Mouse (Mus musculus): ENCODE results near the gene C2cd4b. TPM values are rescaled to one million over a fixed set of nuclear protein-coding genes. Genes with fewer than 3 reads are reported as not detected.

C2cd4b gene
- polyA plus RNA-seq, 1 experiment from 2014 or later = 0.15 TPM

GRCm38 (mm10) chr9:67778553-67778952, 19.3 kb downstream of the C2cd4b start:
- Histone ChIP-seq H3K9ac (no peak overlapping the region), H3K9me3 (0 out of 2 replicates have a peak, but pooled peaks cover 3% of the 10 kb centered on the region), H3K27me3 (no peaks in the 10 kb centered on the region; the same call in 1 of the 2 replicates), H3K4me1 (0 out of 2 replicates have a peak, but pooled peaks cover 2% of the 10 kb centered on the region), H3K4me3 (no peak overlapping the region), H3K27ac (no peak overlapping the region), H3K4me2 (no peak overlapping the region), H3K36me3 (no peaks in the 10 kb centered on the region)
- WGBS = 44% methylated on average over 8 of the region's 8 CpGs
- no peak for ATAC-seq (ENCODE audit: insufficient number of reproducible peaks, insufficient read depth, low FRiP score, low TSS enrichment, low read depth)

DNA sequence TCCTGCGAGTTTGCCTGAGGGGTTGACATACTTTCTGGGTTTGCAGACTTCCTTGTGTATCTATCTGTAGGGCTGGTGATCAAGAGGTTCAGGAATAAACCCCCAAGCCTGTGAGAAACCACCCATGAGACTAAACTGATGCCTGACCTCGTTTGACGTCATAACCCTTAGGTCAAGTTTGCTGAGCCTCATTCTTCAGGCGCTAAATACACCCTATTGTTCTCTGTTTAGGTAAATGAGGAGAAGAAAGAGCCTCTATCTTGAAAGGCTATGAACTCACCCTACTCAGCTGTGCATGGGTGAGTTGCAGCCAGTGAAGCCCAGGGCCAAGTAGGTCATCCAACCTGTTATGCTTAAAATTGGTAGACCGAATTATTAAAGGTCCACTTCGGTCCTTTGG, 23.5 kb downstream of the C2cd4b start:
- Histone ChIP-seq H3K27ac (no peak overlapping the region), H3K4me2 (no peak overlapping the region), H3K4me1 (0 out of 2 replicates have a peak, but pooled peaks cover 2% of the 10 kb centered on the region), H3K27me3 (no peaks in the 10 kb centered on the region; the same call in 1 of the 2 replicates), H3K36me3 (no peaks in the 10 kb centered on the region), H3K4me3 (no peak overlapping the region), H3K9me3 (peaks cover 4% of the 10 kb centered on the region; the same call in 1 of the 2 replicates), H3K9ac (no peak overlapping the region)
- 67% methylated on average over 6 of the region's 6 CpGs for WGBS
- no peak for ATAC-seq (ENCODE audit: insufficient number of reproducible peaks, insufficient read depth, low FRiP score, low TSS enrichment, low read depth)

DNA sequence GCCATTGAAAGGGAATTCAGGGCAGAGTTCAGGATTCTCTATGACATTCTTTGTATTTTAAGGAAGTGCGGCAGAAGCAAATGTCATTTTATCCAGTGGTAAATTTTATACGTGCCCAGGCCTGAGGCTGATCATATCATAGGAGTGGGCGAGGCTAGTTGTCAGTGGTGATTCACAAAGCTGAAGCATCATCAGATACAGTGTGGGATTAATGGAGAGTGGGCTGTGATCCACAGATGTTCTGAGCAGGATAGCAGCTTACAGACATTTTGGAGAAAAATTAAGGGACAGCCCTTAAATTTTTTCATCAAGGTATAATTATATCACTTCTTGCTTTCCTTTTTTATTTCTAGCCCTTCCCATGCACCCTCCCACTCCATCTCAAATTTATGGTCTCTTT, 24.2 kb downstream of the C2cd4b start:
- Histone ChIP-seq H3K4me3 (no peak overlapping the region), H3K9me3 (peaks cover 4% of the 10 kb centered on the region; the same call in 1 of the 2 replicates), H3K4me1 (0 out of 2 replicates have a peak, but pooled peaks cover 2% of the 10 kb centered on the region), H3K9ac (no peak overlapping the region), H3K27me3 (no peaks in the 10 kb centered on the region; the same call in 1 of the 2 replicates), H3K4me2 (no peak overlapping the region), H3K27ac (no peak overlapping the region), H3K36me3 (no peaks in the 10 kb centered on the region)
- ATAC-seq (ENCODE audit: insufficient number of reproducible peaks, insufficient read depth, low FRiP score, low TSS enrichment, low read depth) = no peak
- 78% methylated on average over 3 of the region's 3 CpGs for WGBS

GRCm38 (mm10) chr9:67783925-67784324, 24.7 kb downstream of the C2cd4b start:
- H3K27me3 ChIP-seq = no peaks in the 10 kb centered on the region; the same call in 1 of the 2 replicates
- no peaks in the 10 kb centered on the region for H3K4me1 ChIP-seq
- H3K27ac ChIP-seq = no peak overlapping the region
- peaks cover 4% of the 10 kb centered on the region; the same call in 1 of the 2 replicates for H3K9me3 ChIP-seq
- no peak overlapping the region for H3K4me2 ChIP-seq
- ATAC-seq (ENCODE audit: insufficient number of reproducible peaks, insufficient read depth, low FRiP score, low TSS enrichment, low read depth) = no peak
- no peak overlapping the region for H3K4me3 ChIP-seq
- H3K9ac ChIP-seq = no peak overlapping the region
- H3K36me3 ChIP-seq = no peaks in the 10 kb centered on the region

DNA sequence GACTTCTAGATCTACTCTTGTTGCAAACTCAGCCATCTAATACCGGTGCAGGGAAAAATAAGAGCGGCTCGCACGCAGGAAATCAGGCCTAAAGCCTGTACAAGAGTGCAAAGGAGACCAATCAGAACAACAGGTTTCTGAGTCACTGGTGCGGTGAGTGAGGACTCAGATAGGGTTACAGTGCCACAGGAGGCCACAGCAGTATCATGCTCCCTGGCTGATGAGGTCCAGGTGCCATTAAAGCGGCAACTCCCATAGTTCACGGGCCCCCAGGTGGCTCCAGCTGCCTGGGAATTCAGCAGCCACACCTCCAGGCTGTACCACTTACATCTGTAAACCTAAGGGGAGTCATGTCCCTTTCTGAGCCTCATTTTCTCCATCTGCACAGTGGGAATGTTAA, 27.1 kb downstream of the C2cd4b start:
- Histone ChIP-seq H3K4me3 (no peak overlapping the region), H3K9ac (no peak overlapping the region), H3K36me3 (no peaks in the 10 kb centered on the region), H3K27me3 (no peaks in the 10 kb centered on the region; the same call in 1 of the 2 replicates), H3K27ac (no peak overlapping the region), H3K4me2 (no peak overlapping the region), H3K4me1 (no peaks in the 10 kb centered on the region), H3K9me3 (peaks cover 4% of the 10 kb centered on the region; the same call in 1 of the 2 replicates)
- WGBS = 53% methylated on average over 7 of the region's 7 CpGs
- ATAC-seq (ENCODE audit: insufficient number of reproducible peaks, insufficient read depth, low FRiP score, low TSS enrichment, low read depth) = no peak

- WGBS = 69% methylated on average over 6 of the region's 6 CpGs
- H3K36me3 ChIP-seq = no peaks in the 10 kb centered on the region
Measured at GRCm38 (mm10) chr9:67787671-67788070, 28.4 kb downstream of the C2cd4b start.

DNA sequence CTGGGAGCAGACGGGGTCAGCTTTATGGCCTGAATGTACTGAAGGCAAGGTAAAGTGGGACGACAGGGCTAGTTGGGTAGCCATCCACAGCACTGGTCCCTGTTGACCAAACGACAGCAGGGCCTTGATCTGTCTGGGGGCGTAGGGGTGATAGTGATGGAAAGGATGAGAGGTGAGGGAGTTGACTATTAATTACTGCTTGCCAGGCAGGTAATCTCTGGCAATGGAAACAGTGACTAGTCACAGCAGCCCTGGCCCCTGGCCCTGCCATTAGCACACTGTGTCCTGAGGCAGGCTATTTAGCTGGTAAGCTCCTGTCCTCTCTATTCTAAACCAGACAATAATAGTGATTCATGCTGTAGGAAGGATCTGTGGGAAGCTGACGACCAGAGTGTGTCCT, 33.2 kb downstream of the C2cd4b start:
- Histone ChIP-seq H3K4me3 (no peak overlapping the region), H3K36me3 (no peaks in the 10 kb centered on the region), H3K4me2 (no peak overlapping the region), H3K27me3 (no peaks in the 10 kb centered on the region), H3K9me3 (no peaks in the 10 kb centered on the region), H3K27ac (no peak overlapping the region), H3K4me1 (peaks cover 14% of the 10 kb centered on the region), H3K9ac (no peak overlapping the region)
- ATAC-seq (ENCODE audit: insufficient number of reproducible peaks, insufficient read depth, low FRiP score, low TSS enrichment, low read depth) = no peak
- WGBS = 64% methylated on average over 5 of the region's 5 CpGs

More at GRCm38 (mm10) chr9:67787671-67788070, 28.4 kb downstream of the C2cd4b start:
- ATAC-seq (ENCODE audit: insufficient number of reproducible peaks, insufficient read depth, low FRiP score, low TSS enrichment, low read depth) = no peak
- Histone ChIP-seq H3K9me3 (peaks cover 4% of the 10 kb centered on the region; the same call in 1 of the 2 replicates), H3K4me1 (no peaks in the 10 kb centered on the region), H3K27me3 (no peaks in the 10 kb centered on the region), H3K9ac (no peak overlapping the region), H3K4me2 (no peak overlapping the region), H3K27ac (no peak overlapping the region), H3K4me3 (no peak overlapping the region)

DNA sequence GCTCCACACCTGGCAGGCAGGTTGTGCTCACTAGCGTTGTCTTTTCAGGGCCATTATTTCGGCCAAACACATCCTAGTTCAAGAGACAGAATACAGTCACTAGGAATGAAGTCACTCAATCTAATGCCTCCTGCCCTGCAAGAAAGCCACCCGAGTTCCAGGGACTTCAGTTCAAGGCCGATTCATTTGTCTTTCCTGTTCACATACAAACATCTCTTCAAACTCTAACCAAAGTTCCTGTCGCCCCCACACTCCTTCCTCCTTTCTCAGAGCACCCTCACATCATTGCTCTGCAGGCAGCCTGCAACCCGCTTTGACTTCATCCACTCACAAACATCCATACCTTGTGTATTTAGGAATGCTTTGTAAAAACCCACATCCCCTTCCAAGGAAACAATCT, 34.3 kb downstream of the C2cd4b start:
- H3K4me2 ChIP-seq = no peak overlapping the region
- H3K27me3 ChIP-seq = no peaks in the 10 kb centered on the region
- H3K9me3 ChIP-seq = no peaks in the 10 kb centered on the region
- peaks cover 14% of the 10 kb centered on the region for H3K4me1 ChIP-seq
- no peak overlapping the region for H3K27ac ChIP-seq
- no peak overlapping the region for H3K4me3 ChIP-seq
- no peak overlapping the region for H3K9ac ChIP-seq
- no peaks in the 10 kb centered on the region for H3K36me3 ChIP-seq
- 76% methylated on average over 6 of the region's 6 CpGs for WGBS
- no peak for ATAC-seq (ENCODE audit: insufficient number of reproducible peaks, insufficient read depth, low FRiP score, low TSS enrichment, low read depth)

GRCm38 (mm10) chr9:67794216-67794615, 35.0 kb downstream of the C2cd4b start:
- WGBS = 64% methylated on average over 1 of the region's 1 CpGs
- no peaks in the 10 kb centered on the region for H3K27me3 ChIP-seq
- H3K36me3 ChIP-seq = no peaks in the 10 kb centered on the region
- no peak overlapping the region for H3K9ac ChIP-seq
- no peak overlapping the region for H3K27ac ChIP-seq
- no peaks in the 10 kb centered on the region for H3K9me3 ChIP-seq
- H3K4me3 ChIP-seq = no peak overlapping the region
- H3K4me2 ChIP-seq = no peak overlapping the region
- ATAC-seq (ENCODE audit: insufficient number of reproducible peaks, insufficient read depth, low FRiP score, low TSS enrichment, low read depth) = no peak
- peaks cover 14% of the 10 kb centered on the region for H3K4me1 ChIP-seq

- Histone ChIP-seq H3K9me3 (no peaks in the 10 kb centered on the region), H3K9ac (no peak overlapping the region), H3K4me3 (no peak overlapping the region), H3K4me1 (peaks cover 14% of the 10 kb centered on the region), H3K27ac (no peak overlapping the region), H3K27me3 (no peaks in the 10 kb centered on the region), H3K36me3 (no peaks in the 10 kb centered on the region), H3K4me2 (no peak overlapping the region)
- 88% methylated on average over 4 of the region's 4 CpGs for WGBS
- no peak for ATAC-seq (ENCODE audit: insufficient number of reproducible peaks, insufficient read depth, low FRiP score, low TSS enrichment, low read depth)
Measured at GRCm38 (mm10) chr9:67794668-67795067, 35.4 kb downstream of the C2cd4b start.

- no peaks in the 10 kb centered on the region for H3K27me3 ChIP-seq
- no peak for ATAC-seq (ENCODE audit: insufficient number of reproducible peaks, insufficient read depth, low FRiP score, low TSS enrichment, low read depth)
- H3K4me3 ChIP-seq = no peak overlapping the region
- peaks cover 14% of the 10 kb centered on the region for H3K4me1 ChIP-seq
- no peak overlapping the region for H3K27ac ChIP-seq
- no peaks in the 10 kb centered on the region for H3K9me3 ChIP-seq
- 63% methylated on average over 14 of the region's 14 CpGs for WGBS
- H3K4me2 ChIP-seq = 0 out of 2 replicates have a peak overlapping the region, but pooled peaks have one; percentile 1
- no peaks in the 10 kb centered on the region for H3K36me3 ChIP-seq
- no peak overlapping the region for H3K9ac ChIP-seq
Measured at GRCm38 (mm10) chr9:67795205-67795675, 36.0 kb downstream of the C2cd4b start.

GRCm38 (mm10) chr9:67799078-67799819, 40.0 kb downstream of the C2cd4b start:
- Histone ChIP-seq H3K9me3 (no peaks in the 10 kb centered on the region), H3K36me3 (no peaks in the 10 kb centered on the region), H3K27ac (no peak overlapping the region), H3K4me1 (peaks cover 14% of the 10 kb centered on the region), H3K4me2 (no peak overlapping the region), H3K4me3 (no peak overlapping the region), H3K9ac (no peak overlapping the region), H3K27me3 (peaks cover 7% of the 10 kb centered on the region; the same call in 1 of the 2 replicates)
- ATAC-seq (ENCODE audit: insufficient number of reproducible peaks, insufficient read depth, low FRiP score, low TSS enrichment, low read depth) = no peak
- 60% methylated on average over 14 of the region's 14 CpGs for WGBS
